Mouse (Mus musculus): ENCODE measurements around the gene Pcnt. TPM values are rescaled to one million over a fixed set of nuclear protein-coding genes. Genes with fewer than 3 reads are reported as not detected.
A peak's percentile ranks its signal among the peaks of the same experiment; 100 is the strongest.

Gene Pcnt
- 10 to 100 TPM; 13.8 to 15.5 TPM for total RNA-seq (2021)
- long read RNA-seq, experiment 1, partial matches to known transcripts: 9 of 13 reads
- long read RNA-seq, experiment 1, other reads (novel, unspliced or antisense): 4 of 13 reads
- long read RNA-seq, experiment 2: 0 reads

DNA sequence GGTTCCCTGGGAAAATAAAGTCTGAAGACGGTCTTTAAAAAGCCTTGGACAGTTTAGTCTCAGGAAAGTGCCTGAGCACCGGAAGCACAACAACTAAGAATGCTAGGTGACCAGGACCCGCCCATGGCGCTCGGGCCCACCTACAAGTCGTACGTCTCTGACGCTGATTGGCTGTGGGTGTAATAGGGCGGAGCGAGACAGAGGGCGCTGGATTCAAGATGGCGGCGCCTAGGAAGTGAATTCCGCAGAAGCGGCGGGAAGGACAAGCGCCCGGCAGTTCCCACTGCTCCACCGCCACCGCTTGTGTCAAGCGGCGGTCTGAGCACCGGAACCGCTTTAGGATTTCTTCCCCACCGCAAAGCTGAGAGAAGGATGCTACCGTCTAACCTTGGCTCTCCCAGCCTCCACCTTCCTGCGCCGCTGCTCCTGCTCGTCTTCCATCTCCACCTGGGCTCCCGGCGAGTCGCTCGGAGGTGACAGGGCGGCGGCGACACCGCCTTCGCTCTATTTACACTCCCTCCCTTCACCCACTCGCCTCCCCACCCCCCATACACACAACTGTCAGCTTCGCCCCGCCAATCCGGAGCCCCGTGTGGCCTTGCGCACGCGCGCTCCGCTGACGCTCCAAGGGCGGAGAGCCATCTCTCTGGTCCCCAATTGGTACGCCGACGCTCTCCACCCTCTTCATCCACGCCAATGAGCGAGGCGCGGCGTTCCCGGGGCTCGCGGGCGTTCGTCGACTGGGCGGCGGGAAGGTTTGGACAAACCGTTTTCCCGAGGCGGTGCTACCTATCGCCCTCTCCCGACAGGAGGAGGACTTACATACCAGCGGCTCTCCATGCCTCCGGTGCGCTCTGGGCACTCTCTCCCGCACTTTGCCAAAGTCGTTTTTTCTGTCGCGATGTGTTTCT is at the start of gene Pcnt:
Pcnt (minus strand) TSS at position 609 of the 911 bp plus-strand sequence.
- peak; percentile 98 for DNase-seq

DNA sequence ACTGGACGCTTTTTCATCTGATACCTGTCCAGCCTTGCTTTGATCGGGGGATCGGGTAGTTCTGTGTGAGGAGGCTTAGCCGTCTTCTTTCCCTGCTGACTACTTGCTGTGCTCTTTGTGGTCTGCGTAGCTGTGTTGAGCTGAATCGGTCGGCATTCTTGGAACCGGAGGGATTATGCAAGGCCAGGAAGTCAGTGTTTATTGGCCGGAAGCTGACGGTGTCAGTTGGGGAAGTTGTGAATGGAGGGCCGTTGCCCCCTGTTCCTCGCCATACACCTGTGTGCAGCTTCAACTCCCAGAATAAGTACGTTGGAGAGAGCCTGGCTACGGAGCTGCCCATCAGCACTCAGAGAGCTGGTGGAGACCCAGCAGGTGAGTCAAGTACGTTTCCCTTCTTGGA is 46.6 kb upstream of the Pcnt start:
- DNase-seq: no peak

DNA sequence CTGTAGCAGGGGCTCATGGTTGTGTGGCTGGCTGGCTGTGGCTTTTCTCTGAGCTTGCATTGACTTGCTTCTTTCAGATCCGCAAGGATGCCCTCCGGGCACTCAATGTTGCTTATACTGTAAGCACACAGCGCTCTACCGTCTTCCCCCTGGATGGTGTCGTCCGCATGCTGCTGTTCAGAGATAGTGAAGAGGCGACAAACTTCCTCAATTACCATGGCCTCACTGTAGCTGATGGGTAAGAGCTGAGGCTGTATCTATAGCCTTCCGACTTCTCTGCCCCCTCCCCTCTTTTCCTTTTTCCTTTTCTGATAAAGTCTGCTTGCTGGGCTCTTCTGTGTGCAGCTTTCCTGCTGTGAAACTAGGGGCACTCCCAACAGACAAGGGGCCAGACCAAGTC is 45.7 kb upstream of the Pcnt start:
- no peak for DNase-seq

DNA sequence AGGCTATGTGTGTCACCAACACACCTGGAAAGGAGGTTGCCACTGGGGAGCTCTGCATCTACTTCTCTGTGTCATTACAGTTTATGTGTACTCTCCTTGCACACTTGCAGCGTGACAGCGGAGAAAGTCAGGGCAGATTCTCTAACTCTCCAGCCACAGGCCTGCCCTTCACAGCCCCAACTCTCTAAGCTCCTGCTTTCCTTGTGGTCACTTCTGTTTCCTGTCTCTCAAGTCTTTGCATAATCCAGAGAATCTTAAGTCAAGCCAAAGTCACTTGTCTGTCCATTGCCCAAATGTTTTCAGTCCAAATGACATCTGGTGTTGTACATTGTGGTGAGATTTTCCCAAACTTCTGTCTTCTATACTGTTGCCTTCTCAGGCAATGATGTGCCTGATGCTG is 43.7 kb upstream of the Pcnt start:
- no peak for DNase-seq

DNA sequence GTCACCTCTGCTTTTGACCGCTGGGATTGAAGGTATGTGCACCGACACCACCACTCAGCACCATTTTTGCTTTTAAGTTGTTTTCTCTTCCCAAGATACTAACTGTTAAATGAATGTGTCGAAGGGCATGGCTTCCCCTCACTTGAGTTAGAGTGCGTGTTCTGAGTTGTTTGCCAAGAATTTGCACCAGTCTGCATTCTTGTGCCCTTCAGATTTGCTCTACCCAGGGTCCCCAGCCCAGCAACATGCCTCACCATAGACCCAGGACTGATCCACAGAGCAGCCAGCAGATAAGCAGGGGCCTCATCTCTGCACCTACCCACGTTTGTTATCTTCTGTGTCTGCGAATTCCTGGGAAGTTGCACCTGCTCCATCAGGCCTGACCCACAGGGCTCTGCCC is 38.9 kb upstream of the Pcnt start:
- no peak for DNase-seq

DNA sequence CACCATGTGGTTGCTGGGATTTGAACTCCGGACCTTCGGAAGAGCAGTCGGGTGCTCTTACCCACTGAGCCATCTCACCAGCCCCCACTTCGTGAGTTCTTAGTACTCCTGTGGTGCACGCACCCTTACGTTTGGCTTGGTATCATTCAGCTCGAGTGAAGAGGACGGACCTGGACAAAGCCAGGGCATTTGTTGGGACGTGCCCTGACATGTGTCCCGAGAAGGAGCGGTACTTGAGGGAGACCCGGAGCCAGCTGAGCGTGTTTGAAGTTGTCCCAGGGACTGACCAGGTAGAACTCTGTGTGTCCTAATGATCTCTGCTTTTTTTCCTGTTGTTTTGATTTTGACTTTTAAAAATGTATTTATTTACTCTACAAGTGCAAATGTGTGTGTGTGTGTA is 38.3 kb upstream of the Pcnt start:
- no peak for DNase-seq

DNA sequence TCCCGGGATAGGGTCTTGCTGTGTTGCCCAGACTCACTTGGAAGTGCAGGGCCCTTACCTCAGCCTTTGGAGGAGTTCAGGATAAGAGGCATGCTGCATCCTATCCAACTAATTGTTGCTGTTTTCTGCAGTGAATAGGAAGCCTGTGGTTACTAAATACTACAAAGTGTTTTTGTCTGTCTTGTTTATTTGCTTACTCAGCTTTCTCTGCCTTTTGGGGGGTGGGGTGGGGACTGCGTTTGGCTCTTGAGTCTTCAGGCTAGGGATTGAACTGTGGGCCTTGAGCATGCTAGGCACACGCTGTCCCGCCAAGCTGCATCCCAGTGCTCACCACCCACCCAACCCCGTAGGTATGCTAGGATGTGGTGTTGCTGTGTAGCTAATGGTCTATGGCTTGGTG is 31.2 kb upstream of the Pcnt start:
- no peak for DNase-seq

DNA sequence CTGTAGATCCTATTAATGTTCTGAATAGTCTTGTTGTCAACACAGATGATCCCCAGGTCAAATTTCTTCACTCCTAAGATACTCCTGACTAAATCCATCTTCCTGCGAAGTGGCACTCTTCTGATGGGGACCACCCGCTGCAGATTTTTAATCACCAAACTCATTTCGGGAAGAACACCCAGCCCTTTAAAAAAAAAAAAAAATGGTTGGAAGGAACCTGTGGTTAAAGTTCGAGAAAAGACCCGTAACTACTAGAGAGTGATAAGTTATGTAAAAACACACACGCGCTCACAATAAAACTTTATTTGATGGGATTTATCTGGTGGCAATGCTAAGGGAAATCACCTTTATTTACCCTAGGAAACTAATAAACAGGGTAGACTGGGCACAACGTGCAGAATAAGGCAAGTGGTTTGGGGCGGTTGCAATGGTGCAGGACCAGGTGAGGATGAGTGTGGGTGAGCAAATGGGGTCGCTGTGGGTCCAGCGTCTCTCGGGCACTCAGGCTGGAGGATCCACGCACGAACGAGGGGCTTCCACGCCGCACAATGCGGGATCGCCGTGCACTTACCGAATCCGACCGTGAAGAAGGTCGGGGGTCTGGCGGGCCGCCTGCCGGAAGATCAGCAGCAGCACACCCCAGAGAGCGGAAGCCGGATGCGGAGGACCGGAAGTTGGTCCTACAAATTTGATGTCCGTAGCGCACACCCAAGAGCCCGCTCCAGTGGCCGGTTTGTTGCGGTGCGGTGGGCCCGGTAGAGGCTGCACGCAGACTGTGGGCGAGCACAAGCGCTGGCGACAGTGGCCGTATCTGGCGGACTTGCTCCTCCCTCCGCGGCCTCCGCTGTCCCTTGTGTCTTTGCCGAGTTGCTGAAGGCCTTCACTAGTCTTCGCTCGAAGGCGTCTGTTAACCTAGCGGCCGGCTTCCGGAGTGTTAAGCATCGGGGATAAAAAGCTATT is 25.9 kb upstream of the Pcnt start, which contains the start of the genes Mcm3ap and Ybey:
Mcm3ap (plus strand) TSS at position 725 of the 960 bp plus-strand sequence.
Ybey (minus strand) TSS at position 912 of the 960 bp plus-strand sequence.
- DNase-seq: peak; percentile 90

DNA sequence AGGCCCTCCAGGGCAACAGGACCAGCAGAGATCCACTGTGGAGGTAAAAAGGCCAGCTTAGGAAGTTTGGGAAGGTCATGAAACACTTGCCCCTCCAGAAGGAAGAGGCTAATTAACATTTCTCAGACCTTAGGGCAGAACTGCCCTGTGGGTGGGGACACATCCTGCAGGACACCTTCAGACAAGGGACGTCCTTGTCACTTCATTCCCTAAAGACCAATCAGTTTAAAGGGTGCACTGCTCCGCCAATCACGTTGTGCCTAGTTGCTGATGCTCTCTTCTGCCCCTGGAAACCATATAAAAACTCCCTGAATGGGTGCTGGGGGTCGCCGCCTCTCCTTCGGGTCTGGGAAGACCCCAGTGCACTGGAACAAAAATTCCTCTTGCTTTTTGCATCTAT is 20.1 kb upstream of the Pcnt start:
- DNase-seq: no peak

DNA sequence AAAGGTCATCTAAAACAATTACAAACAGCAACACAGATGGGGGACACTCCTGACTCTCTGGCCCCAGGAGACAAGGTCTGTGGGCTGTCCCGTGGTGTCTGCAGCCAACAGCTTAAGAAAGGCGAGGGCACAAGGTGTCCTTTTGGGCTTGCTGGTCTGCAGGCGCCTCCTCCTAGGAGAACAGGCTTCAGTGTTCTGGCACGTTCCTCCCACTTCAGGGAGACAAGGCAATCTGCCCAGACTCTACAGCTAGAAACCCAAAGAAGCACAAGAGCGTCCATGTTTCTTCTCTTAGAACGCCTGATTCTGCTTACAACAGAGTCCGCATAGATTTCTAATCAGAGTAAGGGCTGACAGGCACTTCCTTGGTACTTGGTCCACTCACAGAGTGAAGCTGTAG is 19.7 kb upstream of the Pcnt start:
- DNase-seq: no peak

DNA sequence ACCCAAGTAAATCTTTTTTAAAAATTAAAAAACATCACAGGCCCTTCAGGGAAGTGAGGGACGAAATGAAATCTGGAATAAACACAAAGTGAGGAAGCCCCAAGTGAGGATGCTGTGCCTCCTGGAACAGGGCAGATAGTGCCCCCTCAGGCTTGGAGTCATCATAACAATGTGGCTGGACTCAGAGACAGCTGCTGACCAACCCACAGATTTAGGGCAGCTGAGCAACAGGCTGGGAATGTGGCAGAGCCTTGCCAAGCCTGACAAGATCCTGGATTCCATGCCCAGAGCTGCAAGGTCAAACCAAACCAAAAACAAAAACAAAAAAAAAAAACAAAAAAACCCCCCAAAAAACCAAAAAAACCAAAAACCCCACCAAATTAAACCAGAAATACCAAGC is 18.7 kb upstream of the Pcnt start:
- peak; percentile 50 to 53 for DNase-seq

DNA sequence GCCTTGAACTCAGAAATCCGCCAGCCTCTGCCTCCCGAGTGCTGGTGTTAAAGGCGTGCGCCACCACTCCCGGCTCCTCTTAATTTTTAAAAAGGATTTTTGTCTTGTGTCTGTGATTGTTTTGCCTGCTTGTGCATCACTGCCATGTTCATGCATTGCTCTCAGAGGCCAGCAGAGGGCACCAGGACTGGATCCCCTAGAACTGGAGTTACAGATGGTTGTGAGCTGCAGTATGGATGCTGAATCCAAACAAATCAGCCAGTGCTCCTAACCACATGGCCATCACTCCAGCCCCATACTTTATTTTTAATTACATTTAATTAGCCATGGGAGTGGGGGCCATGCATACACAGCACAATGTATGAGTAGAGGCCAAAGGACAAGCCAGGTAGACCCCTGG is 12.7 kb upstream of the Pcnt start:
- DNase-seq: peak; percentile 43 to 68

DNA sequence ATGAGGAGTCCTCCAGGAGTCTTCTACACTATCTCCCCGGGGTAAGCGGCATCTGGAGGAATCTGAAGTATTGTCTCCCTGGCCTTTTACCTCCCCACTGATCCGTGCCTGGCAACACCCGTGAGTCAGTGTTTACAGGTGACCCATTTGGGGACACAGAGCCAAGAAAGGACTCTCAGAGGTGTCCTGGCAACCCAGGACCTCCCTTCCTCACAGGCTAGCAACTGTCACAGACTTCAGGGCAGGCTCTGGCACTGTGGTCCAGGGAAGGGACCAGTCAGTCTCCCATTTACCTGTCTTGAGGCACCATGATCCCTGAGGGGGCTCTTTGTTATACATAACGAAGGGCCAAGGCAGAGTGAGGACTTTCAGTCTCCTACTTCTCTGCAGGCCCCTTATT is 6.3 kb upstream of the Pcnt start, which contains the start of gene 2610028H24Rik:
2610028H24Rik (plus strand) TSS at position 231 of the 400 bp plus-strand sequence.
- no peak for DNase-seq

DNA sequence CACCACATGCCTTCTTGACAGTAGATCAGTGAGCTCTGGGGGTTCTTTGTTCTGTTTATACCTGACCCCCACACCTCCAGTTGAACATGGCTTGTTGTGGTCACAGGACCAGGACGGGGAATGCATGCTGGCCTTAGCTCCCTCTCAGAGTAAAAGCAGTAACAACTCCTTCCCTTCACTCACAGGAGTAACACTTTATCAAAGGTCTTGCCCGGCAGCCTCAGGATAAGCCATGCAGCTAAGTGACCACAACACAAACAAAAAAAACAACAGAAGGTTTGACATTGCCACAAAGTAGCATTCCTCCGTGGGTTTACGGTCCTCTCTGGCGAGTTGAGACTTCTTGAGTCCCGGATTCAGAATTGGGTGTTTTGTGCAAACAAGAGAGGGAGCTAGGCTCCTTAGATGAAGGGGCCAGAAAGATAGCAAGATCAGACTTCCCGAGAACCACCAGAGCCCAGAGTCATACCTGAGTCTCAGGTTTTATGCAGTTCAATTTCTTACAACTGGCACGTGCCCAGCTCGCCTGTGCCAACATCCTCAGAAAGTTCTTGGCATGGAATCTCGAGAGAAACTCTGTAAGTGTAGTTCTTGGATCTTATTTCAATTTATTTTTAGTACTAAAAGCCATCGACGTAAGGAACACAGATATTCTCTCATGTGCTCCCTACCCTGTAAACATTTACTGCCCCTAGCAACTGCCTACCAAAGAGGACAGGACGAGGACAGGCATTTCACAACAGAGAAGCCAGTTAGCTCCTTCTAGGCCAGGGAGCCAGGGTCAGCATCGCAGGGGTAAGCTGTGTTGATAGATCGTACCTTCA is 5.0 kb upstream of the Pcnt start:
- no peak for DNase-seq

DNA sequence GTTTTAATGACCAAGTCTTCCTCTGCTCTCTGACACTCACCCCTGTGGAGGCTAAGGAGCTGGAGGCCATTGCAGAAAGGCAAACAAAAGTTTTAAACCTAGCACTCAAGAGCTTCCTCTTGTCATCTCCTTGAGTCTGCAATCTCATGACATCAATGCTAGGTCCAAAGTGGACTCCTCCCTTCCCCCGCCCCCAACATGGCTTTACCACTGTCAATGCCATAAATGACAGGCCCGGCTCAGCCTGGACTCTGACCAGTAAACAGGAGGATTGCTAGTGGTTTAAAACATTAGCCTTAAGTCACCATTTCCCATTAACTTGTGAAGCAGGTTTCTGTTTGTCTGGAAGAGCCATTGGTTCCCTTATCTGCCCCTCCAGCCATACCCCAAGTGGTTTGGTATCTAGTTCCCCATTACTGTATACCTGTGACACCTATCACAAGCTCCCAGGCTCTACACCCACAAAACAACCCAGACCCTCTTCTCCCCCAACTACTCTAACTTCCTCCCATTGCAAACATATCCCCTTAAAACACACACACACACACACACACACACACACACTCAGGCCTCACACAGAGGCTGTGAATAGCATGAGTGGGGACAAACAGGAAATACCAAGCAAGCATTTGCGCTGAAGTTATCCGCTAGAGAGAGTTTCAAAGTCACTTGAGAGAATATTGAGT is 3.6 kb upstream of the Pcnt start:
- no peak for DNase-seq

DNA sequence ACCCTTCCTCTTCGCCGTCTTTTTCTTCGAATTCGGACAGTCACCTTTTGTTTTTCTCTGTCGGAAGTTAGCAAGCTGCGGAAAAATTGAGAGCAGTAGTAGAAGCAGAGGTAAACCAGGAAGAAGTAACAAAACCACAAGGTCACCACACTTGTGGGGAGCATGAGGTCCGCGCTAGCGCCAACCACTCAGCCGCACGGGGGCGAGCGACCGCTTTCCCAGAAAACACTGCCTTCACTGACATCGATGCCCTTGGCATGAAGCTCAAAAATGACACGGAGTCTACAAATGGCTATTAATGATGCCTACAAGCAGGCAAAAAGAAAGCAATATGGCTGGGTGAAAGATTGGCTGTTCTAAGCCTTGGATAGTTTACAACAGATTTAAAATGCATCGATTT is 2.3 kb downstream of the Pcnt start, which contains the start of gene AC141477.1:
AC141477.1 (minus strand) TSS at position 164 of the 400 bp plus-strand sequence.
- DNase-seq: no peak

DNA sequence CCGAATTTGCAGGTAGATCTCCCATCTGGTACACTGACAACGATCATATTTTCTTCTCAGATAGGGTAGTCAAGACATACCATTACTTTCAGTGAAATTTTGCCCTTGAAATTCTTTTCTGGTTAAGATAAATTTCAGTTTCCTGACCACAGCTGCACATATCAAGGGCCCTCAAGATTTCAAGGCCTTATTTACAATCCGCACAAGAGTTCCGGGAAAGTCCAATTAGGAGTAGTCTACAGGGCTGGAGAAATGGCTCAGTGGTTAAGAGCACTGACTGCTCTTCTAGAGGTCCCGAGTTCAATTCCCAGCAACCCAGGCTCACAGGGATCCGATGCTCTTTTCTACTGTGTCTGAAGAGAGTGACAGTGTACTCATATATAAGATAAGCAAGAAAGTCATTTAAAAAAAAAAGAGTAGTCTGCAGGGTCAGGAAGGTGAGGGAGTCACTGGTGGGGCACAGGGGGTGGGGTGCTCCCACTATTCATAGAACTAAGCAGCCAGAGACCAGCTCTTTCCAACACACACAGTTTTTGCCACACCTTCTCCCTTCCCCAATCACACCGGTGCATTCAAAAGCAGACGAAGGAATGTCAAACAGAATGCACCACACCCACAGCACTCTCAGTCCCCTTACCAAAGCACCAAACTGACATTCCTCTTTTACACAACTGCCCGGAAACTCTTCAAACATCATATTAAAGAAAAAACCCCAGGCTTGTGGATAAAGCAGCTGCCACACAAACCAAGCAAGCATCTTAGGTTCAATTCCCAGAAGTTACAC is 3.3 kb downstream of the Pcnt start:
- DNase-seq: no peak

DNA sequence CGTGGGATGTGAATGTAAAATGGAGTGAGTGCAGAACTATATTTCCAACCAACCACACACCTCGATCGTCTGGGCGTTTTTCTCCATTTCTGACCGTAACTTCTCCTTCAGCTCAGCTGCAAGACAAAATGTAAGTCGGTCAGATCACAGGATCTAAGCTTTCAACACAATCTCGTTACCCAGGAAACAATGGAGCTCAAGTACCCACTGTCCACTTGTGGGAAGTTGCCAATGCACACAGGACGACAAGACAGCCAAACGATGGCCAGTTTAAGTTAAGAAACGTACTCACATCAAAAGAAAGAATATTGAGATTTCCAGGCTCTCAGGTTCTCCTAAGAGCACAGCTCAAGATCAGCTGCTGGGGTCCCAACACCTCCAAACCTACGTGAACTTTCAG is 8.7 kb downstream of the Pcnt start:
- no peak for DNase-seq

DNA sequence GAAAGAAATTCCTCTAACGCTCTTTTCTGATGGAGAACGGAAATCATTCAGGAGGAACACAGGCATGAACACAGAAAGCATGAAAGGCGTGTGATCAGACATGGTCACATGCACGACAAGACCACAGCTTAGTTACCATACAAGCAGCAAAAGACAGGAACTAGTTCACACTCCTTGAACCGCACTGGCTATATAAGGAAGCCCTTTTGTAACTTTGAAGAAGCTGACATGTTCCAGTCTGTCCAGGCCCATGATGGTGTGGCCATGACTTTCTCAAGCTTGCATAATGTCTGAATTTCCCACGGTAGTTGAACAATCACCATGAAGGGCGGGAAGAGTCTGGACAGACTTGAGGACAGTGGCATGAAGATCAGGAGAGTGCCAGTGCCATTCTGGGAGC is 16.9 kb downstream of the Pcnt start:
- DNase-seq: no peak

DNA sequence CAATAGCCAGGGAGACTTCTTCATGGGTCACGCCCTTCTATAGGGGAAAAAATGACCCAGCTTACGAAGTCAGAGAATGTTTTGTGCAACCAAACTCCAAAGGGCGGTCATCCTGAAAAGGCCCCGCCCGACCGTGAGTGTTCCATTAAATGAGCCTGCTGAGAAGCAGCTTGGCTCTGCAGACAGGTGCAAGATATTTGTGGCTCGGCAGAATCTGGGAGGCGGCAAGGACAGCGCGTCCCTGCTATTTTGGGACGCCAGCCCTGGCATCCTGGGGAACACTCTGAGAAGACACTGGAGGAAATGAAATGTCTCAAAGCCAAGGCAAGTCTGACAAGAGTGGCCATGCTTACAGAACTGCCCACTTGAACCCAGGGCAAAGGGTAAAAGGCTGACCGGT is 25.8 kb downstream of the Pcnt start:
- no peak for DNase-seq

Data from adrenal gland, postnatal 36 days (tissue).